Mouse (Mus musculus): ENCODE measurements around the gene Elfn2.

- TF ChIP-seq EP300 (optimal IDR thresholded peaks at IDR 0.05): no peak
- TF ChIP-seq CTCF (IDR thresholded peaks at IDR 0.05; ENCODE audit: low read depth): no peak
These were observed 6.6 kb downstream of the Elfn2 start for GRCm38 (mm10) chr15:78711935-78712334.
